Mouse (Mus musculus) ovary, adult 2 months (tissue): ENCODE data around the gene Raet1e. TPM values are rescaled to one million over a fixed set of nuclear protein-coding genes. Genes with fewer than 3 reads are reported as not detected.

Experiments used
- polyA plus RNA-seq: library from polyadenylated mRNA; depleted of rRNA; stranded (reverse); fragments of >200 nt; gene quantifications from 2 replicates; pipeline ENCODE4 v1.2.3, GENCODE M21; 2012; rRNA removed

Raet1e gene
- polyA plus RNA-seq, result 1.3 and 1.6 TPM in 2 replicates

DNA sequence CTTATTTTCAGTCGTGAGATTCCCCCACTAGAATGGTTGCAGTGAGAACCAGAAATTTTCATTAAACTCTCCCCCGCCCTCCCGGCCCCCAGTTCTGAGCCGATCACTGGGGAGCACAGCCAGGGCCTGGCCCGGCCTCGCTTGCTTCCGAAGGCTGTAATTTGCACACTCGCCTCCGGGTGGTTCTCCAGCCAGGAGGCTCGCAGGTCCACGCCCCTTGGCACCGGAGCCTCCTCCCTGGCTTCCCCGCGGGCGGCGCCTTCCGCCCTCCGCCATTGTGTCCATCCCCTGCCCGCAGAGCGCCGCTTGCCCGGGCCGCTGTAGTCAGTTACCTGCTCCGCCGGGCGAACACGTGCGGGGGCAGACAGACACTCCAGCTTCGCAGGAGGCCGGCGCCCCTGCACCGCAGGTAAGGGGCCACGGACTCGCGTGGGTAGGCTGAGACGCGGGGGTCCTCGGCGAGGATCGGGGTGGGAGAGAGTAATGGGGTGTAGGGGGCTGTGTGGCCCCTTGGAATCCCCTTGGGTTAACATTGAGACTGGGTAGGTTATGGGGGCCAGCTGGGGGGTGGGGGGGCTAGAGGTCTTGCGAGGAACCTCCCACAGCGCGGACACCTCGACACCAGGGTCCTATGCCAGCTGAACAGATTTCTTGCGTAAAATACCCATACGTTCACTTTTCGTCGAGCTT, at the start of gene Raet1e, which contains the start of gene H60b:
Gene Raet1e, plus strand, starts transcription at position 260 of the 690 bp plus-strand sequence.
Gene H60b, plus strand, starts transcription at position 277 of the 690 bp plus-strand sequence.

DNA sequence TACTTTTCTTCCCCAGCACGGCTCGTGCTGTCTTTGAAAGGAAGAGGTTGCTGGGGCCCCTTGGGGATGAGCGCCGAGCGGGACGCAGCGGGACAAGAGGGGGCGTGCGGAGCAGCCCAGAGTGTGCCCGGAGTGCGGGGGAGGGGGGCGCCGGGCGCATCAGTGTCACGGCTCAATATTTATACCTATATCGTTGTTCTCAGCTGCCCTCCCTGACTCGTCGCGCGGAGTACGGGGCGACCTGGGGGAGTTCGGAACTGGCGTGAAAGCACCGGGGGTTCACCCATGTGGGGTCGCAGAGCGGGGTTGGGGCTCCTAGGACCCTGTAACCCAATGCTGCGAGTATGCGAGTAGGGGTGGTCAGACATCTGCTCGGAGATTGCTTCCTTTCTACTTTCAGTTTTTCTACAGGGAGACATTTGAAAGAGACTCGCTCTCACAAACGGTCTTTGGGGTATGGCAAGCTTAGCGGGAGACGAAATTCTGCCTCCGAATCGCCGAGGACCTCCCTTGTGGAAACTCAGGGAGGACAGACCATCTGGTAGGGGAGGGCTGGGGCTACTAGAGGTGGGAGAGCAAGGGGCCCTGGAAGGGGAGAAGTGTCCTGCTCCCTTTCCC, 9.2 kb upstream of the Raet1e start, which contains the start of gene E030030I06Rik:
Gene E030030I06Rik, minus strand, starts transcription at position 198 of the 618 bp plus-strand sequence.

DNA sequence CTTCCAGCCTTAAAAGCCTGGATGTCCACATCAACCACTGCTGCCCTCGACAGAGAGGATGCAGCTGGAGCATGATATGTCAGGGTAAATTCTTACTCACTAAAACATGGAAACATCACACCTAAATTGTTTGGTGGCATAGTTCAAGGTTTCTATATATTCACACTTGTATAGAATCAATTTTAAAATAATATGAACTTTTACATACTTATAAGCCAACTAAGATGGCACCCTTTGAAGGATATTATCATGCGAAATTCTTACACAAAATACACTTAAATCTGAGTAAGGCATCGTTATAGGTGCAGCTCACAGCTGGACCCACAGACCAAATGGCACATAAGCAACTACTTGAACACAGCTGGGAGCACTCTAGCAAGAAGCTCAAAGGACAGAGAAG, 201.9 kb downstream of the Raet1e start, which contains the start of gene Raet1d:
Gene Raet1d, plus strand, starts transcription at position 301 of the 400 bp plus-strand sequence.

Other genes starting within 250 kb of the Raet1e start
- not detected in 2 replicates for gene 4930444G20Rik, start 90.5 kb upstream of the Raet1e start, polyA plus RNA-seq
- gene E030030I06Rik, start 9.3 kb upstream of the Raet1e start, polyA plus RNA-seq, result 8.5 and 9.5 TPM in 2 replicates
- gene H60b, start within 50 bp of the Raet1e start, polyA plus RNA-seq, result 0.53 and 0.99 TPM in 2 replicates
- gene Raet1d, start 202.0 kb downstream of the Raet1e start, polyA plus RNA-seq, result 0.38 and 0.41 TPM in 2 replicates